Mouse (Mus musculus): ENCODE measurements around the gene Il2rb.

DNA sequence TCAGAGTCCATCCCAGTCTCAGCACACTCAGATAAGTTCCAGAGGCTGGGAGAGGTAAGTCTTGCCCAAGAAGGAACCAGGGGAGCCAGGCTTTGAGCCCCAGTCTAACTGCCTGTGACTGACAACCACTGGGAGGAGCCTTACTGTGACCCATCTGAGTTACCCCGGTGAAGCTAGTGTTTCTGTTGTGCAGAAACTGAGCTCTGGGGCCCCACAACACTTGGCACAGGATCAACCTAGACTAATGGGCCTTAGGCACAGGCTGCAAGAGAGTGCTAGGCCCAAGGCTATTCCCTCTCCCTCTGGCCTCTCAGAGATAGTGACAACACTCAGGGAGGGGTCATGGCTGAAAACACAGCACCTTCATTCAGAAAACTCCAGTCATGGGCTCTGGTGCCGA lies 43.9 kb downstream of the Il2rb start:
- TF ChIP-seq HCFC1 (IDR thresholded peaks at IDR 0.05; ENCODE audit: borderline replicate concordance, insufficient read depth, low read length) (no peak), ZC3H11A (IDR thresholded peaks at IDR 0.05; ENCODE audit: borderline replicate concordance, low read depth, low read length) (no peak), ZNF384 (IDR thresholded peaks at IDR 0.05; ENCODE audit: low read depth, low read length) (no peak)

Measured in ES-E14 (cell line).